Mouse (Mus musculus) thymus, adult 18-20 months (tissue): ENCODE data around the gene Sult1c1.
"Not testable (repeated sequence)": the region's sequence is repeated elsewhere in the genome, so short reads cannot be mapped to it uniquely, and the experiment has no call there.

Experiments
- DNase-seq, 2 experiments: peaks; one replicate each; pipeline ENCODE4 v3.0.0; 2022; ENCODE audit warnings: mixed read lengths in 2 of 2

Gene Sult1c1

GRCm38 (mm10) chr17:53990574-53990973 is at the start of gene Sult1c1:
TSS of gene Sult1c1 (minus strand) at chr17:53990674.
- DNase-seq = no peak

- no peak for DNase-seq
Observed at GRCm38 (mm10) chr17:54014204-54014603, 23.7 kb upstream of the Sult1c1 start.

GRCm38 (mm10) chr17:54011196-54011595 is 20.7 kb upstream of the Sult1c1 start:
- no peak for DNase-seq

- DNase-seq = not testable (repeated sequence)
Observed at GRCm38 (mm10) chr17:54010536-54010935, 20.1 kb upstream of the Sult1c1 start.

GRCm38 (mm10) chr17:54003522-54003921 is 13.0 kb upstream of the Sult1c1 start:
- DNase-seq = no peak

GRCm38 (mm10) chr17:53973606-53974005 is 16.9 kb downstream of the Sult1c1 start:
- no peak for DNase-seq

- DNase-seq = no peak
Observed at GRCm38 (mm10) chr17:53941569-53942162, 48.8 kb downstream of the Sult1c1 start.

GRCm38 (mm10) chr17:53940726-53941125 is 49.7 kb downstream of the Sult1c1 start:
- DNase-seq = no peak
